Mouse (Mus musculus) embryonic facial prominence, embryonic 11.5 days (tissue): Measurements from ENCODE around the gene Apopt1. TPM values are rescaled to one million over a fixed set of nuclear protein-coding genes. Genes with fewer than 3 reads are reported as not detected.

ENCODE experiments used
- ATAC-seq: fragments of 200-750 bp; cut with Nextera tagmentation; replicated peaks from 2 replicates; pipeline ENCODE4 v1.8.0; 2017; ENCODE audit warnings: low read depth; ENCODE audit not compliant: insufficient number of reproducible peaks, low FRiP score, low TSS enrichment
- DNase-seq: peaks from one replicate; pipeline ENCODE4 v3.0.0-alpha.2; 2015; ENCODE audit warnings: low spot score
- H3K27ac ChIP-seq: fragments of 300-500 bp; sonication (generic); replicated peaks from 2 replicates; pipeline ENCODE4 v1.5.1; 2014; ENCODE audit warnings: mild to moderate bottlenecking, low read depth, low read length, control low read depth
- H3K27me3 ChIP-seq: fragments of 300-500 bp; sonication (generic); 2 replicates; pipeline ENCODE4 v1.6.1; 2014; ENCODE audit warnings: mild to moderate bottlenecking, low read length, moderate library complexity, mixed read lengths; ENCODE audit not compliant: control insufficient read depth, insufficient read depth
- H3K36me3 ChIP-seq: fragments of 300-500 bp; sonication (generic); replicated peaks from 2 replicates; pipeline ENCODE4 v1.6.1; 2014; ENCODE audit warnings: low read depth, mild to moderate bottlenecking, low read length, moderate library complexity, mixed read lengths; ENCODE audit not compliant: control insufficient read depth, insufficient read depth
- H3K4me1 ChIP-seq: fragments of 300-500 bp; sonication (generic); 2 replicates; pipeline ENCODE4 v1.6.1; 2014; ENCODE audit warnings: low read length, mixed read lengths; ENCODE audit not compliant: control insufficient read depth, insufficient read depth
- H3K4me2 ChIP-seq: fragments of 300-500 bp; sonication (generic); 2 replicates; pipeline ENCODE4 v1.6.1; 2014; ENCODE audit warnings: low read depth, mild to moderate bottlenecking, control low read depth, low read length, moderate library complexity
- H3K4me3 ChIP-seq: fragments of 300-500 bp; sonication (generic); 2 replicates; pipeline ENCODE4 v1.5.1; 2014; ENCODE audit warnings: low read depth, low read length, control low read depth
- H3K9ac ChIP-seq: fragments of 300-500 bp; sonication (generic); replicated peaks from 2 replicates; pipeline ENCODE4 v1.6.1; 2014; ENCODE audit warnings: mild to moderate bottlenecking, control low read depth, low read length
- H3K9me3 ChIP-seq: fragments of 300-500 bp; sonication (generic); replicated peaks from 2 replicates; pipeline ENCODE4 v1.6.1; 2016; ENCODE audit warnings: mild to moderate bottlenecking, low read length, inconsistent platforms, mixed read lengths; ENCODE audit not compliant: control insufficient read depth
- WGBS: fragments of 180-500 bp; shearing (Covaris S2); extraction: QIAGEN DNeasy Blood & Tissue Kit; methylation state at CpG from one replicate; pipeline ENCODE4 v1.1.7; 2014; 5-methylcytosine and 5-hydroxymethylcytosine counted together
- polyA plus RNA-seq: library from polyadenylated mRNA; unstranded; fragments of >200 nt; fragmentation: Nextera tagmentation; extraction: Ambion mirVana; gene quantifications from 2 replicates; pipeline ENCODE4 v1.2.1, GENCODE M21; 2014

Gene Apopt1
- polyA plus RNA-seq, 1 experiment from 2014 or later = 57.7 TPM

DNA sequence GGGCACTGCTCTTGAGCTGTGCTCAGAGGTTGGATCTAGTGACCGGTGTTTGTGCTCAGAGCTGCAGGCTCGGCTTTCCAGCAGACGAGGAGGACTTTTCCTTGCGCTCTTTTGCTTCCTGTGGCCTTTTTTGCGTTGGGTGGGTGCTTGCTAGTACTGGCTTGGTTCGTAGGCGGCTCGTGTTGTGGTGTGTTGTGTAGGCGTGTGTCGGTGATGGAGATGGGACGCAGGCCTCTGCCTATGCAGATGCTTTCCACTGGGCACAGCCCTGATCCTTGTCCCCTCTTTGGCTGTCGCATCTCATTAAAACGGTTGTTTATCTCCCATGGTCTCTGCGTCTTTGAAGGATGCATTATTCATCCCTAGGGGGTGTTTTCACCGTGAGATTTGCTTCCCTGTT is 61.8 kb downstream of the Apopt1 start:
- ATAC-seq = no peak
- Histone ChIP-seq H3K4me2 (no peak overlapping the region), H3K4me3 (no peak overlapping the region), H3K27me3 (no peaks in the 10 kb centered on the region), H3K9ac (no peak overlapping the region), H3K4me1 (no peaks in the 10 kb centered on the region), H3K9me3 (no peaks in the 10 kb centered on the region), H3K36me3 (peaks cover 21% of the 10 kb centered on the region), H3K27ac (no peak overlapping the region)
- DNase-seq = no peak
- WGBS = 79% methylated on average over 15 of the region's 15 CpGs

DNA sequence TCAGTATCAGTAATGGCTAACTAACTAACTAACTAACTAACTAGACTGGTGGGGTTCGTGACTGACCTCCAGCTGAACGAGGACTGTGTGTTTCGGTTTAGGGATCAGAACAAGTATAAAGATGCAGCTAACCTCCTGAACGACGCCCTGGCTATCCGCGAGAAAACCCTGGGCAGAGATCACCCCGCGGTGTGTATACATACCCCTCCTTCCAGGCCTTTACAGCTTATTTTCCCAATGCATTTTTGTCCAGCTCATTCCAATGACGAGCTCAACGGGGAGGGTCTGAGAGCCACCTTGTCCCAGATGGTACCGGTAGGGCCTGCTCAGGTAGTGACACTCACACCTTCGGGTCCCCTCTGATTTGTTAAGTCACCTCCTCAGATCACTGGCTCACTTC is 64.9 kb downstream of the Apopt1 start:
- Histone ChIP-seq H3K36me3 (peaks cover 24% of the 10 kb centered on the region), H3K4me3 (no peak overlapping the region), H3K9ac (no peak overlapping the region), H3K27me3 (no peaks in the 10 kb centered on the region), H3K4me1 (no peaks in the 10 kb centered on the region), H3K4me2 (no peak overlapping the region), H3K27ac (no peak overlapping the region), H3K9me3 (no peaks in the 10 kb centered on the region)
- DNase-seq (no peak), ATAC-seq (no peak)
- WGBS = 94% methylated on average over 13 of the region's 13 CpGs

DNA sequence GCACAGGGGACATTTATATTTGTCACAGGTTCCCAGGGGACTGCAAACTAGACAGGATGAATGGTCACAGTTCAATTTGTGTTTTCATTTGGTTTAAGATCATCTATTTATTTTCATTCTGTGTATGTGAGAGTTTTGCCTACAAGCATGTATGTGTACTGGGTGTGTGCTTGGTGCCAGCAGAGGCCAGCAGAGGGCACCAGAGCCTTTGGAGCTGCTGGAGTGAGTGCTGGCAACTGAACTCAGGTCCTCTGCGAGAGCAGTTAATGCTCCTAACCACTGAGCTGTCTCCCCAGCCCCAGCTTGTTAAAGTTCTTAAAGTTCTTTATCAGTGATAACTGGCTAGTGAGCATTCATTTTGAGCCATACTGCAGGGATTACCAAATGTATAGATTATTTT is 66.5 kb downstream of the Apopt1 start:
- peaks cover 22% of the 10 kb centered on the region for H3K36me3 ChIP-seq
- no peaks in the 10 kb centered on the region for H3K9me3 ChIP-seq
- ATAC-seq (no peak), DNase-seq (no peak)
- H3K4me2 ChIP-seq = no peak overlapping the region
- no peak overlapping the region for H3K9ac ChIP-seq
- H3K27me3 ChIP-seq = no peaks in the 10 kb centered on the region
- WGBS = 96% methylated on average over 1 of the region's 1 CpGs
- no peak overlapping the region for H3K4me3 ChIP-seq
- H3K27ac ChIP-seq = no peak overlapping the region
- no peaks in the 10 kb centered on the region for H3K4me1 ChIP-seq

DNA sequence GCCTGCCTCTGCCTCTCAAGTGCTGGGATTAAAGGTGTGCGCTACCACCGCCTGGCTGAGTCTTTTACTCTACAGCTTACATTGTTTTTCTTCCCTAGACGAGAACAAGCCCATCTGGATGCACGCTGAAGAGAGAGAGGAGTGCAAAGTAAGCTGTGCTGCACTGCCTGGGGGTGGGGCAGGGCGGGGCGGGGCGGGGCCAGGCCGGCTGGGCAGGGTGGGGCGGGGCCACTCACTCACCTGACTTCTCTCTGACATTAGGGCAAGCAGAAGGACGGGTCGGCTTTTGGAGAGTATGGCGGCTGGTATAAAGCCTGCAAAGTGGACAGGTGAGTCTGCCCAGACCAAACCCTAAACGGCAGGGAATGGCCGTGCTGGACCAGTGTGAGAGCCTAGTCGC is 72.1 kb downstream of the Apopt1 start:
- Histone ChIP-seq H3K27me3 (no peaks in the 10 kb centered on the region), H3K4me2 (no peak overlapping the region), H3K36me3 (peaks cover 13% of the 10 kb centered on the region), H3K27ac (no peak overlapping the region), H3K4me1 (no peaks in the 10 kb centered on the region), H3K9me3 (no peaks in the 10 kb centered on the region), H3K4me3 (no peak overlapping the region), H3K9ac (no peak overlapping the region)
- DNase-seq = no peak
- WGBS = 69% methylated on average over 15 of the region's 15 CpGs
- no peak for ATAC-seq

DNA sequence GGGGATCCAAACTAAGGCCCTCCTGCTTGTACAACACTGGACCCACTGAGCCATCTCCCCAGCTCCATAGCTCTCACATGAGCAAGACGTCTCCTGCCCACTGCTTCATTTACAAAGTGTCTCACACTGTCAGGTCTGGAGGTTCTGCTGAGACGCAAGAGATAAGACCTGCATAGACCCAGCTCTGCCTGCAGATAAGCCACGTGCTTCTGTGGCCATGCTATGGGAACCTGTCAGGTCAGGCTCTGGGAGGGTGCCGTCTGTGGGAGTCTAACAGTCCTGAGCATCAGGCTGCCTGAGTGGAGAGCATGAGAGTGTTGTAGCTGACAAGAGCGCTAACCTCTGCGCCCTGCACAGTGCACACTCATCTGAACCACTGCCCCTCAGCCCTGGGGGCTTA is 74.0 kb downstream of the Apopt1 start:
- H3K27ac ChIP-seq = no peak overlapping the region
- peaks cover 13% of the 10 kb centered on the region for H3K36me3 ChIP-seq
- H3K4me3 ChIP-seq = no peak overlapping the region
- no peak overlapping the region for H3K9ac ChIP-seq
- DNase-seq (no peak), ATAC-seq (no peak)
- no peaks in the 10 kb centered on the region for H3K27me3 ChIP-seq
- H3K9me3 ChIP-seq = no peaks in the 10 kb centered on the region
- 93% methylated on average over 6 of the region's 6 CpGs for WGBS
- no peaks in the 10 kb centered on the region for H3K4me1 ChIP-seq
- no peak overlapping the region for H3K4me2 ChIP-seq

DNA sequence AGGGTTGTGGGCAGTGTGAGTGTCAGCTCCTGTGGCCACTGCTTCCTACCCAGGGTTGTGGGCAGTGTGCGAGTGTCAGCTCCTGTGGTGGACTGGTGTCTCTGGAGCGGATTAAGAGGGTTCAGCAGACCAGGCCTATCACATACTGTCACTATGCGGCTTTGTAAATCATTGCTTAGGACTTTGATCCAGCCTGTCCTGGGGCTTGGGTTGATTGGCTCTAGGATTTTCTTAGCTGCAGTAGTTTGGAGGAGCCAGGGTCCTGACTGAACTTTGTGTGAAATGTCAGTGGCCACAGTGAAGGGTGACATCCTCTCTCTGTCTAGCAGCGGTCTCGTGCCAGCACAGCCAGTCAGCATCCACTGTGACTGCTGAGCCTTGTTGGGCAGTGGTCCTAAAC is 77.0 kb downstream of the Apopt1 start:
- no peak overlapping the region for H3K4me2 ChIP-seq
- no peak overlapping the region for H3K4me3 ChIP-seq
- DNase-seq (no peak), ATAC-seq (0 out of 2 replicates have a peak, but pooled peaks have one; percentile 24)
- no peak overlapping the region for H3K27ac ChIP-seq
- no peak overlapping the region for H3K9ac ChIP-seq
- 96% methylated on average over 5 of the region's 5 CpGs for WGBS
- H3K9me3 ChIP-seq = no peaks in the 10 kb centered on the region
- no peaks in the 10 kb centered on the region for H3K27me3 ChIP-seq
- H3K36me3 ChIP-seq = peaks cover 7% of the 10 kb centered on the region; the same call in 1 of the 2 replicates
- H3K4me1 ChIP-seq = no peaks in the 10 kb centered on the region

DNA sequence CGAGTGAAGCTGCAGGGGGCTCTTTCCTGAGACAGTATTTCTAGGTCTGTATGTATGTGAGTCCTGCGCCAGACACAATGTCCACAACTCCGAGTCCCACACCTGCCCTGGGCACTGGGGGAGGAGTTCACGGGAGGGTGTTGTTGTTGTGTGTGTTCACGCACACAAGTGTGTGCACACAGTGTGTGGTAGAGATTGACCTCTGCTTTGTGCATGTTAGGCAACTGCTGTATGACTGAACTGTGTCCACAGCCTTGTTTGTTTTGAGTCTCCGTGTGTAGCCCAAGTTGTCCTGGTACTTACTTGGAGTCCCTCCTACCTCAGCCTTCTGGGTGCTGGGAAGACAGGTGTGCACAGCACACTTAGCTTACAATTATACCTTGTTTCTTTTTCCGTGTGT is 77.6 kb downstream of the Apopt1 start:
- no peak overlapping the region for H3K4me3 ChIP-seq
- ATAC-seq = no peak
- no peak overlapping the region for H3K4me2 ChIP-seq
- H3K36me3 ChIP-seq = peaks cover 9% of the 10 kb centered on the region; the same call in 1 of the 2 replicates
- no peak overlapping the region for H3K27ac ChIP-seq
- H3K27me3 ChIP-seq = no peaks in the 10 kb centered on the region
- DNase-seq = no peak
- H3K9ac ChIP-seq = no peak overlapping the region
- WGBS = 92% methylated on average over 7 of the region's 7 CpGs
- H3K9me3 ChIP-seq = no peaks in the 10 kb centered on the region
- no peaks in the 10 kb centered on the region for H3K4me1 ChIP-seq

DNA sequence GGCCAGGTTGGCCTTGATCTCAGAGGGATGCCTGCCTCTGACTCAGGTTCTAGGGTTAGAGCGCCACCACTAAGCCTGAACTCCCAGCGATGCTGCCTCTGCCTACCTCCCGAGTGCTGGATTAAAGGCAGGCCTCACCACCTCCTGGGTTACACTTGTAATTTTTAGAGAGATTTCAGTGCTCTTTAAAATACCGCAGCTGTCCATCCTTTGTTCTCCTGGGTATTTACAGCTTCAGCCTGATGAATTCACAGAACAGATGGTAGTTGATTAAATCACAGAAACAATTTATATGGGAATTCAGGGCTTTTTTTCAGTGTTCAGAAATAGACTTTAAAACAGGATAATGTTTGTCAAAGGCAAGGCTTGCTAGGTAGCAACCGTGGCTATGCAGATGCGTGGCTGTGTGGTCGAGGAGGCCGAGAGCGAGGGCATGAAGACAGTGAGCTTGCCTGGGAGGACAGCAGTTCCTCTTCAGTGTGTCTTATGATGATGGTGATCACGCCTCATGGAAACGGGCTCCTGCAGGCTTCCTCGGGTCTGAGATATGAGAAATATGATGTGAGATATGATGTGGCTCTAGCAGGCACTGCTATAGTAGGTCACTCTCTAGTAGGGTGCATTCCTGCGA is 78.5 kb downstream of the Apopt1 start:
- Histone ChIP-seq H3K9me3 (no peaks in the 10 kb centered on the region), H3K36me3 (peaks cover 9% of the 10 kb centered on the region; the same call in 1 of the 2 replicates), H3K4me2 (no peak overlapping the region), H3K4me1 (no peaks in the 10 kb centered on the region), H3K27me3 (no peaks in the 10 kb centered on the region), H3K4me3 (no peak overlapping the region), H3K27ac (no peak overlapping the region), H3K9ac (no peak overlapping the region)
- 91% methylated on average over 13 of the region's 13 CpGs for WGBS
- ATAC-seq = no peak
- DNase-seq = no peak
